Mouse (Mus musculus) megakaryocyte progenitor cell, adult 5-6 weeks (primary cell): ENCODE data around the gene Klk4. TPM values are rescaled to one million over a fixed set of nuclear protein-coding genes. Genes with fewer than 3 reads are reported as not detected.
A peak's percentile ranks its signal among the peaks of the same experiment; 100 is the strongest.

Experiments
- ATAC-seq: replicated peaks from 2 replicates; pipeline ENCODE4 v1.8.0; 2016; ENCODE audit warnings: mild to moderate bottlenecking, moderate TSS enrichment, inconsistent platforms; ENCODE audit not compliant: poor library complexity
- total RNA-seq, 2 experiments: library from RNA; stranded (forward) in 1 of 2; stranded (reverse) in 1 of 2; fragments of 157-497, 149-512 nt in 1 of 2; fragments of 200-1000 nt in 1 of 2; gene quantifications; 2 replicates each; pipeline versions ENCODE4 v1.2.3 to v1.2.4; 2015 to 2017

Klk4 gene
- total RNA-seq, 2 experiments from 2014 or later: not detected

DNA sequence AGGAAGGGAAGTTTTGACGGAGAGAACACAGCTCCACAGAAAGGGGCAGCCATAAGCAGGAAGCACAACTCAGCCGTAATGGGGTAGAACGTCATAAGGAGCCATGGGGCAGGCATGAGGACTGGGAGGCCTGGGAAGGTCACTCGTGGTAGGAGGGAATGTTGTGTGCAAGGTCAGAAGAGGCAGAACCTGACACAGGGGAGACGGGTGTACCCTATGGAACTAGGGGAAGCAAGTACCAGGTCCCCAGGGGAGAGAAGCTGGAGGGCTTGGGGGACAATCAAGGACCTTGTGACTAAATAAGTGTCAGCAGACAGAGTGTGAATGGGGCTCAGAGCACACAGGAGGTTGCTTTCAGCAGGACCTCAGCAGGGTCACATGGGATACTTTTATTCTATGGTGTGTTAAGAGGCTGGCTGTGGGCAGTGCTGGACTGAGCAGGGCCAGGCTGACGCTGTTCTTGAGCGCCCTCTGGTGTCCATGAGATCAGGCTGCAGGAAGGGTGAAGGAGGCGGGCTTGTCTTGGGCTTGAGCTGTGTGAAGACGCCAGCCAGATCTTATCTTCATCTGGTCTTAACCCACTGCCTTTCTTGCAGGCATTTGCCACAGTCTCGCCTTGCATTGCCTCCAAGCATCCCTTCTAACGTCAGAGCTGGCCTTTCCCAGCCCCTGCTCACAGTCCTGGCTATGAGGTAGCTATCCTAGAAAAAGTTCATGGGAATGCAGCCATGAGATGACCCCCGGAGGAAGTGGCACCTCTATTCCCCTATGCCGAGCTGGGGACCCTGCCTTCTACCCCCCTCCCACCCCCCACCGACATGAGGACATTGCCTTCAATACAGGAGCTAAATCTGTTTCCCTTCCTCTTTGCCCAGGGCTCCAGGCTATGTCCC lies 38.8 kb downstream of the Klk4 start:
- peak; percentile 76 for ATAC-seq

DNA sequence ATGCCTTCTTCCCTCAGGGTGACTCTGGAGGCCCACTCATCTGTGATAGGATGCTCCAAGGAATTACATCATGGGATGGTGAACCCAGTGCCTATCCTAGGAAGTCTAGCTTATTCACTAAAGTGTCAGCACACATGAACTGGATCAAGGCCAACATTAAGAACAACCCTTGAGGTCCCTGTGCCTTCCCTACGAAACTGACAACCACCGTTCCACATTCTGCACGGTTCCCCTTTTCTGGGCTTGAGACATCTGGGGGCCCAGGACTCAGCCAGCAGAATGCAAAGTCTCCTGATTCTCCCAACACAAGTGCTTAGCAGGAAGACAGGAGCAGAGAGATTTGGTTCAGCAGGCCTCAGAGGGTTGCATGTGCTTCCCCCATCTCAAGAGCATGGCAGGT lies 39.6 kb downstream of the Klk4 start:
- peak; percentile 59 for ATAC-seq

DNA sequence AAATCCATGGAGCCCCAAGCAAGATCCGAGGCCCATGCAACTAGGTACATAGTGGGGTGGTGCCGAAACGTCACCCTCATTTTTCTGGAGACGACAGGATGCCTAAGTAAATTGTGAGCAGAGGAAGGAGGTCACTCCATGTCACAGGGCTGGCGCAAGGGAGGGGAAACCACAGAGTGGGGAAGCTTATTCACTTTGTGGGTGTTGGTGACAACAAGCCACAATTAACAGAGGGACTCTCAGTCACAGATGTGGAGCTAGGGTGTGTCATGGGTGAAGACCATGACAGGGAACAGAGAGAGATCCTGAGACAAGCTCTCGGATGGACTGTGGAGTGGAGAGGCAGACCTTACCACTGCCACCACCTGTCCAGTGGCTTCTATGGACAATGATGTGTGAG lies 40.1 kb downstream of the Klk4 start:
- peak; percentile 54 for ATAC-seq

DNA sequence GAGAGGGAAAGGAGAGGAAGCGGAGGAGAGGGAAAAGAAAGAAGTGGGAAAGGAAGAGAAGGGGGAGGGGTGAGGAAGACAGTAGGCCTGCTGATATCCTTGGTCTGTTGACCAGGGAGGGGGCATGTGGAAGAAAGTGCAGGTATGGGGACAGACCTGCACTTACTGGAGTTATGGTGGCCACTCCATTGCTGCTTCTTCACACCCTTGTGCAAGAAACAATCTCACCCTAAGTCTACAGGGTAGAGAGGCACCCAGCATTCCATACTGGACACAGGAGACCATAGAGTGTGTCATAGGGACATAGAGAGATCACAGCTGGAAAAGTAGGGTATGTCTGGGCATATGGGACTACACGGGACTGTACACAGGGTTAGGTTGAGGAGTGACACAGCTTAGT lies 41.0 kb downstream of the Klk4 start:
- no peak for ATAC-seq

DNA sequence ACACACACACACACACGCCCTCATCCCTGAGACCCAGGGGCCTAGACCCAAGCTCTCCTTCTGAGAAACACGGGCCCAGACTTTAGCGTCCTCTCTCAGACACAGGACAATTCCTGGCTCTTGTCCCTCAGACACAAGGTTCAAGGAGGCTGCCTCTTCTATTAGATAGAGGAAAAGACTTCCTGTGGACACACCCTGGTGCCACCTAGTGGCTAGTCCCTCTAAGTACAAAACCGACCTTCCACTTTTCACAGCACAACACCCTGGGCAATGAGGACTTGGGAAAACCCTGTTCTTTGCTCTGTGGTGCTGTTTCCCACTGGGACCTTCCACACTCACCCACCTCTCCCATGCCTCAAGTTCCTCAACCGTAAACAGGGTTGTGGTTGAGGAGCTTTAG lies 45.0 kb downstream of the Klk4 start:
- ATAC-seq: peak; percentile 49; the same call in 1 of the 2 replicates

DNA sequence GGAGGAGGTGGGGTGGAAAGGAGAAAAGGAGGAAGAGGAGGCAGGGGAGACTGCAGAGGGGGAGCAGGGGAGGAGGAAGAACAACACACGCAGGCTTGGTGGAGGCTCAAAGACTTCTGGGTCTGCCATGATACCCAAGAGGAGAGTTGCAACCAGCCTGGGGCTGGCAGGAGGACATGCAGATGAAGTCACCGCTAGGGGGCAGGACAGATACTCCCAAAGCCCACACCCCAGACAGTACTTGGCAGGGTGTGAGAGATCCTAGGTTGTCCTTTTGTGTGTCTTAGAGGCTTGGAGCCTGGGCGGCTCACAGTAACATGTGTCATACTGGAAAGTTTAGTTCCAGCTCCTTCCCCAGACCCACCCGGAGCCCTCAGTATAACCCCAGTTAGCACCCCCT lies 47.6 kb downstream of the Klk4 start:
- peak; percentile 44; the same call in 1 of the 2 replicates for ATAC-seq

DNA sequence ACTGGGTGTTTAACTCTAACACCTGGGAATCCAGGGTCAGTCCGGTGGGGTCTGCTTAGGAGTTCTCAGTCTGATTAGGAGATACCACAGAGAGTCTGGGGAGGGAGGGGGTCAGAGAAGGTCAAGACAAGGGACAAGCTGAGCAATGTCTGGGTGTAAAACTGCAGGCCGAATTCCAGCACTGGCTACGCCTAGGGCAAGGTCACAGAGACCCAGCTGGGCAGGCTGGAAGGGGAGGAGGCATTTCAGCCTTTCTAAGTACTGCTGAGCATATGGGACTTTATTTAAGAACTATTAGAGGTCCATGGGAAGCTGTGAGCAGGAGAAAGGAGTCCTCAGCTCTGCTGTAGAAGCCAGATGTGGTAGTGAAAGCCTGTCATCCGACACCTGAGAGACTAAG lies 51.4 kb downstream of the Klk4 start:
- ATAC-seq: no peak

DNA sequence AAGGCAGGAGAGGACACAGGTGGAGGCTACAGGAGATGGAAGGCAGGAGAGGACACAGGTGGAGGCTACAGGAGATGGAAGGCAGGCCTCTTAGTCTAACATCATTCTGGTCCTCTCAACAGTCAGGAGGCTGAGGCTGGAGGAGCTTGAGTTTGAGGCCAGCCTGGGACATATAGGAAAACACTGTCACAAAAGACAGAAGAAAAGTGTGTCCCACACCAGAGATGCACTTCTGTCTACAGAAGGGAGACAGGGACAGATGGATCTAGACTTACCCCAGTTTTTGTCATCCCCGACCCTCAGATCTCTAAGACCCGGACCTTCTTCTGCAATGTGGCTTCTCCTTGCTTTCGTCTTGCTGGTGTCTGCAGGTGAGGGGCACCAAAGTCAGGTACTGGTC lies 52.5 kb downstream of the Klk4 start, which contains the start of gene Klk15:
TSS of gene Klk15 (plus strand) at position 301 of the 400 bp plus-strand sequence.
- no peak for ATAC-seq

DNA sequence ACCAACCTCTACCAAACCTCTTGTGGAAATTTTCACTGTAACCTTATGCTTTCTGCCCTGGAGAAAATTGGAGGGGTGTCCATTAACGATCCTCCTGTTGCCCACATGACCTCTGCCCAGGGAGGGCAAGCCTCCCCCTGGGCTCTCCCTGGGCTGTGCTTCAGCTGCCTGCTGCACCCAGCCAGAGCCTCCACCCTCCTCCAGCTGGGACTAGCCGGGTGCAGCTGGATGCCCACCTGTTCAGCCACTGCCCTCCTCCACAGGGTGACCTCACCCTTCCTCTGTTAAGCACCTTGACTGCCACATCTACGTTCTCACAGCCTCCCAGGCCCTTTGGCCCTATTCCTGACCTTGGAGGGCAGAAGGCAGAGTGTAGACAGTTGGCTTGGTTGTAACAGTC lies 53.8 kb downstream of the Klk4 start:
- ATAC-seq: no peak

Other genes with a start within 250 kb of the Klk4 start
- not detected in 2 replicates for gene Ceacam18, start 246.5 kb upstream of the Klk4 start, total RNA-seq (2015)
- not detected in 2 replicates for gene Ceacam18, start 246.5 kb upstream of the Klk4 start, total RNA-seq (2017)
- 7.2 and 13.1 TPM in 2 replicates for gene Siglece, start 221.0 kb upstream of the Klk4 start, total RNA-seq (2015)
- gene Siglece, start 221.0 kb upstream of the Klk4 start, total RNA-seq (2017): 7.2 and 8.9 TPM in 2 replicates
- gene Ctu1, start 209.1 kb upstream of the Klk4 start, total RNA-seq (2015): 7.1 and 7.5 TPM in 2 replicates
- gene Ctu1, start 209.1 kb upstream of the Klk4 start, total RNA-seq (2017): 5.4 and 6.1 TPM in 2 replicates
- not detected in 2 replicates for gene Klk14, start 190.7 kb upstream of the Klk4 start, total RNA-seq (2015)
- not detected in 2 replicates for gene Klk14, start 190.7 kb upstream of the Klk4 start, total RNA-seq (2017)
- not detected in 2 replicates for gene Klk13, start 168.6 kb upstream of the Klk4 start, total RNA-seq (2015)
- not detected in 2 replicates for gene Klk13, start 168.6 kb upstream of the Klk4 start, total RNA-seq (2017)
- not detected in 2 replicates for gene Klk12, start 112.3 kb upstream of the Klk4 start, total RNA-seq (2015)
- not detected in 2 replicates for gene Klk12, start 112.3 kb upstream of the Klk4 start, total RNA-seq (2017)
- gene Klk11, start 106.6 kb upstream of the Klk4 start, total RNA-seq (2015): not detected in 2 replicates
- gene Klk11, start 106.6 kb upstream of the Klk4 start, total RNA-seq (2017): not detected in 2 replicates
- not detected in 2 replicates for gene Klk10, start 100.1 kb upstream of the Klk4 start, total RNA-seq (2015)
- not detected in 2 replicates for gene Klk10, start 100.1 kb upstream of the Klk4 start, total RNA-seq (2017)
- gene Klk9, start 89.3 kb upstream of the Klk4 start, total RNA-seq (2015): not detected in 2 replicates
- gene Klk9, start 89.3 kb upstream of the Klk4 start, total RNA-seq (2017): not detected in 2 replicates
- gene Klk8, start 83.6 kb upstream of the Klk4 start, total RNA-seq (2015): 20.1 and 26.6 TPM in 2 replicates
- gene Klk8, start 83.6 kb upstream of the Klk4 start, total RNA-seq (2017): 12.5 and 13.3 TPM in 2 replicates
- not detected in 2 replicates for gene Klk7, start 69.9 kb upstream of the Klk4 start, total RNA-seq (2015)
- gene Klk7, start 69.9 kb upstream of the Klk4 start, total RNA-seq (2017): not detected in 2 replicates
- not detected in 2 replicates for gene Klk6, start 56.7 kb upstream of the Klk4 start, total RNA-seq (2015)
- not detected in 2 replicates for gene Klk6, start 56.7 kb upstream of the Klk4 start, total RNA-seq (2017)
- gene Klk5, start 39.2 kb upstream of the Klk4 start, total RNA-seq (2015): not detected in 2 replicates
- gene Klk5, start 39.2 kb upstream of the Klk4 start, total RNA-seq (2017): not detected in 2 replicates
- gene Klk15, start 52.6 kb downstream of the Klk4 start, total RNA-seq (2015): not detected in 2 replicates
- not detected in 2 replicates for gene Klk15, start 52.6 kb downstream of the Klk4 start, total RNA-seq (2017)
- not detected in 2 replicates for gene Klk1b8, start 69.5 kb downstream of the Klk4 start, total RNA-seq (2015)
- not detected in 2 replicates for gene Klk1b8, start 69.5 kb downstream of the Klk4 start, total RNA-seq (2017)
- gene Klk1b1, start 85.6 kb downstream of the Klk4 start, total RNA-seq (2015): not detected in 2 replicates
- not detected in 2 replicates for gene Klk1b1, start 85.6 kb downstream of the Klk4 start, total RNA-seq (2017)
- not detected in 2 replicates for gene Klk1b9, start 94.9 kb downstream of the Klk4 start, total RNA-seq (2015)
- gene Klk1b9, start 94.9 kb downstream of the Klk4 start, total RNA-seq (2017): not detected in 2 replicates
- not detected in 2 replicates for gene Klk1b11, start 114.7 kb downstream of the Klk4 start, total RNA-seq (2015)
- not detected in 2 replicates for gene Klk1b11, start 114.7 kb downstream of the Klk4 start, total RNA-seq (2017)
- not detected in 2 replicates for gene Klk1b26, start 131.0 kb downstream of the Klk4 start, total RNA-seq (2015)
- gene Klk1b26, start 131.0 kb downstream of the Klk4 start, total RNA-seq (2017): not detected in 2 replicates
- not detected in 2 replicates for gene Klk1b27, start 171.1 kb downstream of the Klk4 start, total RNA-seq (2015)
- gene Klk1b27, start 171.1 kb downstream of the Klk4 start, total RNA-seq (2017): not detected in 2 replicates
- gene Klk1b21, start 221.2 kb downstream of the Klk4 start, total RNA-seq (2015): not detected in 2 replicates
- gene Klk1b21, start 221.2 kb downstream of the Klk4 start, total RNA-seq (2017): not detected in 2 replicates
- gene Klk1b22, start 231.5 kb downstream of the Klk4 start, total RNA-seq (2015): not detected in 2 replicates
- gene Klk1b22, start 231.5 kb downstream of the Klk4 start, total RNA-seq (2017): not detected in 2 replicates